Mouse (Mus musculus) cortical plate, adult 2 months (tissue): ENCODE measurements around the gene Cdca3.

Source experiments
- CTCF ChIP-seq: fragments of 200-500 bp; IDR thresholded peaks from 2 replicates; pipeline ENCODE4 v1.5.1; 2011; ENCODE audit warnings: mild to moderate bottlenecking, control low read depth, low read length; ENCODE audit not compliant: insufficient read depth; ENCODE audit errors: extremely low read depth
- POLR2A ChIP-seq: fragments of 200-500 bp; IDR thresholded peaks from 2 replicates; pipeline ENCODE4 v1.6.1; 2011; ENCODE audit warnings: mild to moderate bottlenecking, low read length, control low read depth; ENCODE audit not compliant: insufficient read depth; ENCODE audit errors: extremely low read depth

DNA sequence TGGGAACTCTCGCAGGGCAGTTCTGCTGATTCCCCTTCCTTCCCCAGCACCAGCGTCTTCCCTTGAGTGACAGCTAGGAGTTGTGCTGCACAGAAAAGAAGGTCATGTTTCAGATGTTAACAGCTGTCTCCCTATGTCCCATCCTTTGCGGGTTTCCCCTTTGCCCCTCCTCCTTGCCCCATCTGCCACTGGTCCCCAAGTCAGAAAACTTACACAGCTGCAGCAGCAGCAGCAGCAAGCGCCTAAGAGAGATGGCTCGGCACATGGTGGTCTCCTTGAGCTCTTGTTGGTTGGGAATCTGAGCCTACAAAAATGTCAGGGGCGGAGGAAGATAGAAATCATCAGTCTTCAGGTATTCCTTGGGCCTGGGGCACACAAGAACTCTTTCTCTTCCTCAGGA lies 50.0 kb downstream of the Cdca3 start:
- no peak for TF ChIP-seq CTCF
- no peak for TF ChIP-seq POLR2A
